Mouse (Mus musculus) left cerebral cortex, adult 18-20 months (tissue): ENCODE measurements around the gene Trim14. TPM values are rescaled to one million over a fixed set of nuclear protein-coding genes. Genes with fewer than 3 reads are reported as not detected.

Experiments
- total RNA-seq, 2 experiments: library from RNA; stranded (reverse); gene quantifications; 2 replicates each; pipeline ENCODE4 v1.2.3; 2021

Gene Trim14
- total RNA-seq, 2 experiments from 2014 or later, result 0.74 to 1.3 TPM

Other genes starting within 250 kb of the Trim14 start
- gene Foxe1, start 192.5 kb downstream of the Trim14 start, total RNA-seq, result not detected
- gene Trmo, start 146.7 kb downstream of the Trim14 start, total RNA-seq, result 1 to 10 TPM; 3.7 to 4.3 TPM
- not detected for gene Hemgn, start 122.6 kb downstream of the Trim14 start, total RNA-seq
- 10 to 100 TPM; 41.5 to 45.7 TPM for gene Anp32b, start 85.2 kb downstream of the Trim14 start, total RNA-seq
- 10 to 100 TPM; 14.8 to 19.2 TPM for gene Nans, start 46.9 kb downstream of the Trim14 start, total RNA-seq
- gene Coro2a, start 66.1 kb upstream of the Trim14 start, total RNA-seq, result 10 to 100 TPM; 23.5 to 26.2 TPM
- gene Tbc1d2, start 114.1 kb upstream of the Trim14 start, total RNA-seq, result 1 to 10 TPM; 4.0 to 4.4 TPM